Mouse (Mus musculus) hindbrain, embryonic 11.5 days (tissue): Measurements from ENCODE around the gene Daxx. TPM values are rescaled to one million over a fixed set of nuclear protein-coding genes. Genes with fewer than 3 reads are reported as not detected.

Experiments used
- ATAC-seq: fragments of 200-750 bp; cut with Nextera tagmentation; 2 replicates; pipeline ENCODE4 v1.8.0; 2017; ENCODE audit warnings: mild to moderate bottlenecking, moderate TSS enrichment, moderate library complexity; ENCODE audit not compliant: low FRiP score
- DNase-seq: peaks from one replicate; pipeline ENCODE4 v3.0.0-alpha.2; 2015; ENCODE audit warnings: low spot score
- H3K27ac ChIP-seq: fragments of 300-500 bp; sonication (generic); 2 replicates; pipeline ENCODE4 v1.5.1; 2014; ENCODE audit warnings: mild to moderate bottlenecking, low read depth, low read length
- H3K27me3 ChIP-seq: fragments of 300-500 bp; sonication (generic); 2 replicates; pipeline ENCODE4 v1.6.1; 2014; ENCODE audit warnings: mild to moderate bottlenecking, low read length, moderate library complexity, mixed read lengths; ENCODE audit not compliant: control insufficient read depth, insufficient read depth
- H3K36me3 ChIP-seq: fragments of 300-500 bp; sonication (generic); 2 replicates; pipeline ENCODE4 v1.6.1; 2014; ENCODE audit warnings: mild to moderate bottlenecking, low read length, moderate library complexity, mixed read lengths; ENCODE audit not compliant: control insufficient read depth, insufficient read depth
- H3K4me1 ChIP-seq: fragments of 300-500 bp; sonication (generic); replicated peaks from 2 replicates; pipeline ENCODE4 v1.6.1; 2014; ENCODE audit warnings: low read length, mixed read lengths; ENCODE audit not compliant: control insufficient read depth, insufficient read depth
- H3K4me2 ChIP-seq: fragments of 300-500 bp; sonication (generic); replicated peaks from 2 replicates; pipeline ENCODE4 v1.6.1; 2014; ENCODE audit warnings: mild to moderate bottlenecking, low read depth, low read length
- H3K4me3 ChIP-seq: fragments of 300-500 bp; sonication (generic); 2 replicates; pipeline ENCODE4 v1.5.1; 2014; ENCODE audit warnings: low read depth, low read length
- H3K9ac ChIP-seq: fragments of 300-500 bp; sonication (generic); 2 replicates; pipeline ENCODE4 v1.6.1; 2014; ENCODE audit warnings: low read depth, low read length
- H3K9me3 ChIP-seq: fragments of 300-500 bp; sonication (generic); 2 replicates; pipeline ENCODE4 v1.6.1; 2016; ENCODE audit warnings: low read length; ENCODE audit not compliant: control insufficient read depth
- WGBS: fragments of 180-500 bp; shearing (Covaris S2); extraction: QIAGEN DNeasy Blood & Tissue Kit; methylation state at CpG from one replicate; pipeline ENCODE4 v1.1.7; 2014; 5-methylcytosine and 5-hydroxymethylcytosine counted together
- polyA plus RNA-seq: library from polyadenylated mRNA; unstranded; fragments of >200 nt; fragmentation: Nextera tagmentation; extraction: Ambion mirVana; gene quantifications from 2 replicates; pipeline ENCODE4 v1.2.1, GENCODE M21; 2014

The Daxx gene
- polyA plus RNA-seq, 1 experiment from 2014 or later, result 47.0 TPM

GRCm38 (mm10) chr17:33952879-33953278 lies 43.7 kb downstream of the Daxx start:
- no peak for ATAC-seq
- H3K36me3 ChIP-seq, result peaks cover 4% of the 10 kb centered on the region; the same call in 1 of the 2 replicates
- H3K4me2 ChIP-seq, result 0 out of 2 replicates have a peak overlapping the region, but pooled peaks have one; percentile 7
- no peak overlapping the region for H3K27ac ChIP-seq
- H3K4me3 ChIP-seq, result 0 out of 2 replicates have a peak overlapping the region, but pooled peaks have one; percentile 8
- no peak overlapping the region for H3K9ac ChIP-seq
- 84% methylated on average over 4 of the region's 4 CpGs for WGBS
- DNase-seq, result no peak
- peaks cover 19% of the 10 kb centered on the region for H3K4me1 ChIP-seq
- no peaks in the 10 kb centered on the region for H3K9me3 ChIP-seq
- H3K27me3 ChIP-seq, result no peaks in the 10 kb centered on the region

GRCm38 (mm10) chr17:33953310-33953709 lies 44.1 kb downstream of the Daxx start:
- H3K4me1 ChIP-seq, result peaks cover 19% of the 10 kb centered on the region
- H3K36me3 ChIP-seq, result peaks cover 4% of the 10 kb centered on the region; the same call in 1 of the 2 replicates
- H3K27ac ChIP-seq, result no peak overlapping the region

GRCm38 (mm10) chr17:33953961-33954565 lies 44.8 kb downstream of the Daxx start:
- Histone ChIP-seq H3K4me3 (peak overlapping the region; percentile 97), H3K27me3 (no peaks in the 10 kb centered on the region), H3K4me2 (peak overlapping the region; percentile 96), H3K4me1 (peaks cover 19% of the 10 kb centered on the region), H3K36me3 (peaks cover 4% of the 10 kb centered on the region; the same call in 1 of the 2 replicates), H3K9me3 (no peaks in the 10 kb centered on the region), H3K9ac (peak overlapping the region; percentile 96), H3K27ac (no peak overlapping the region)
- ATAC-seq (no peak), DNase-seq (no peak)
- 42% methylated on average over 5 of the region's 5 CpGs for WGBS

More at GRCm38 (mm10) chr17:33953310-33953709, 44.1 kb downstream of the Daxx start:
- ATAC-seq (no peak), DNase-seq (no peak)
- Histone ChIP-seq H3K27me3 (no peaks in the 10 kb centered on the region), H3K4me2 (no peak overlapping the region; the same call in 1 of the 2 replicates), H3K9me3 (no peaks in the 10 kb centered on the region), H3K9ac (no peak overlapping the region), H3K4me3 (0 out of 2 replicates have a peak overlapping the region, but pooled peaks have one; percentile 8)
- 96% methylated on average over 3 of the region's 3 CpGs for WGBS

- Histone ChIP-seq H3K4me1 (peaks cover 19% of the 10 kb centered on the region), H3K27ac (peak overlapping the region; percentile 81), H3K4me2 (peak overlapping the region; percentile 96), H3K9ac (peak overlapping the region; percentile 96), H3K4me3 (peak overlapping the region; percentile 97), H3K36me3 (peaks cover 2% of the 10 kb centered on the region; the same call in 1 of the 2 replicates), H3K9me3 (no peaks in the 10 kb centered on the region), H3K27me3 (no peaks in the 10 kb centered on the region)
- DNase-seq (no peak), ATAC-seq (no peak)
- whole genome bisulfite sequencing, result 3% methylated on average over 33 of the region's 33 CpGs
These were observed 45.7 kb downstream of the Daxx start for GRCm38 (mm10) chr17:33954646-33955554.

- Histone ChIP-seq H3K4me2 (peak within 1 kb of the TSS; percentile 96), H3K9me3 (no peaks in the 10 kb centered on the region), H3K27me3 (no peaks in the 10 kb centered on the region), H3K9ac (peak within 1 kb of the TSS; percentile 96), H3K36me3 (peaks cover 2% of the 10 kb centered on the region; the same call in 1 of the 2 replicates), H3K4me3 (peak within 1 kb of the TSS; percentile 97), H3K27ac (peak within 1 kb of the TSS; percentile 82), H3K4me1 (peaks cover 16% of the 10 kb centered on the region)
- DNase-seq, result peak; percentile 96
- under 1% methylated on average over 50 of the region's 50 CpGs for WGBS
- peak; percentile 83 for ATAC-seq
These were observed 46.5 kb downstream of the Daxx start, which contains the start of the genes Vps52 and Rps18 for GRCm38 (mm10) chr17:33955555-33956214. Gene Vps52, plus strand, starts transcription at chr17:33955812. Gene Rps18, minus strand, starts transcription at chr17:33956001.

- Histone ChIP-seq H3K9me3 (no peaks in the 10 kb centered on the region), H3K27ac (peak overlapping the region; percentile 82), H3K4me2 (peak overlapping the region; percentile 77), H3K9ac (peak overlapping the region; percentile 71), H3K4me3 (peak overlapping the region; percentile 97), H3K27me3 (no peaks in the 10 kb centered on the region), H3K4me1 (peaks cover 16% of the 10 kb centered on the region), H3K36me3 (peaks cover 2% of the 10 kb centered on the region; the same call in 1 of the 2 replicates)
- ATAC-seq (0 out of 2 replicates have a peak, but pooled peaks have one; percentile 2), DNase-seq (no peak)
- 6% methylated on average over 10 of the region's 10 CpGs for WGBS
These were observed 47.1 kb downstream of the Daxx start for GRCm38 (mm10) chr17:33956336-33956735.

- H3K27ac ChIP-seq, result no peak overlapping the region
- no peaks in the 10 kb centered on the region for H3K27me3 ChIP-seq
- no peak for DNase-seq
- no peak for ATAC-seq
- no peaks in the 10 kb centered on the region for H3K9me3 ChIP-seq
- H3K4me2 ChIP-seq, result no peak overlapping the region
- peaks cover 2% of the 10 kb centered on the region; the same call in 1 of the 2 replicates for H3K36me3 ChIP-seq
- H3K4me1 ChIP-seq, result peaks cover 11% of the 10 kb centered on the region
- H3K4me3 ChIP-seq, result no peak overlapping the region
- 83% methylated on average over 6 of the region's 6 CpGs for WGBS
- H3K9ac ChIP-seq, result no peak overlapping the region
These were observed 48.3 kb downstream of the Daxx start for GRCm38 (mm10) chr17:33957493-33957892.

- H3K4me1 ChIP-seq, result peaks cover 11% of the 10 kb centered on the region
- no peak overlapping the region for H3K4me3 ChIP-seq
- H3K36me3 ChIP-seq, result no peaks in the 10 kb centered on the region
- DNase-seq (no peak), ATAC-seq (no peak)
- 92% methylated on average over 11 of the region's 11 CpGs for WGBS
- H3K9me3 ChIP-seq, result no peaks in the 10 kb centered on the region
- H3K27me3 ChIP-seq, result no peaks in the 10 kb centered on the region
- no peak overlapping the region for H3K27ac ChIP-seq
- H3K9ac ChIP-seq, result no peak overlapping the region
- no peak overlapping the region for H3K4me2 ChIP-seq
These were observed 49.2 kb downstream of the Daxx start for GRCm38 (mm10) chr17:33958451-33958850.
